Mouse (Mus musculus): ENCODE measurements around the gene Tubb3.
"Not testable (repeated sequence)": the region's sequence is repeated elsewhere in the genome, so short reads cannot be mapped to it uniquely, and the experiment has no call there.

The Tubb3 gene

GRCm38 (mm10) chr8:123431616-123432365 is 20.6 kb downstream of the Tubb3 start:
- in situ Hi-C loops (cut with MboI) = no loop called here

GRCm38 (mm10) chr8:123432381-123432780 is 21.2 kb downstream of the Tubb3 start:
- in situ Hi-C loops (cut with MboI) = no loop called here

- in situ Hi-C loops (cut with MboI) = not testable (repeated sequence)
Observed at GRCm38 (mm10) chr8:123433241-123433974, 22.2 kb downstream of the Tubb3 start.

- in situ Hi-C loops (cut with MboI) = no loop called here
Observed at GRCm38 (mm10) chr8:123441788-123442187, 30.6 kb downstream of the Tubb3 start.

- in situ Hi-C loops (cut with MboI) = no loop called here
Observed at GRCm38 (mm10) chr8:123442351-123442750, 31.1 kb downstream of the Tubb3 start.

- in situ Hi-C loops (cut with MboI) = no loop called here
Observed at GRCm38 (mm10) chr8:123442871-123443575, 31.8 kb downstream of the Tubb3 start.

- in situ Hi-C loops (cut with MboI) = no loop called here
Observed at GRCm38 (mm10) chr8:123443576-123443921, 32.3 kb downstream of the Tubb3 start.

GRCm38 (mm10) chr8:123444131-123444530 is 32.9 kb downstream of the Tubb3 start:
- in situ Hi-C loops (cut with MboI) = no loop called here

- in situ Hi-C loops (cut with MboI) = no loop called here
Observed at GRCm38 (mm10) chr8:123445981-123446380, 34.8 kb downstream of the Tubb3 start.

GRCm38 (mm10) chr8:123446799-123447198 is 35.6 kb downstream of the Tubb3 start:
- in situ Hi-C loops (cut with MboI) = no loop called here

- in situ Hi-C loops (cut with MboI) = no loop called here
Observed at GRCm38 (mm10) chr8:123450783-123451182, 39.6 kb downstream of the Tubb3 start.

- in situ Hi-C loops (cut with MboI) = not testable (repeated sequence)
Observed at GRCm38 (mm10) chr8:123451747-123452146, 40.5 kb downstream of the Tubb3 start.

GRCm38 (mm10) chr8:123452149-123452548 is 40.9 kb downstream of the Tubb3 start:
- in situ Hi-C loops (cut with MboI) = no loop called here

- in situ Hi-C loops (cut with MboI) = no loop called here
Observed at GRCm38 (mm10) chr8:123453291-123453690, 42.1 kb downstream of the Tubb3 start.

GRCm38 (mm10) chr8:123453951-123454350 is 42.7 kb downstream of the Tubb3 start:
- in situ Hi-C loops (cut with MboI) = no loop called here

GRCm38 (mm10) chr8:123454559-123454958 is 43.3 kb downstream of the Tubb3 start:
- in situ Hi-C loops (cut with MboI) = no loop called here

- in situ Hi-C loops (cut with MboI) = no loop called here
Observed at GRCm38 (mm10) chr8:123463651-123464050, 52.4 kb downstream of the Tubb3 start.

- in situ Hi-C loops (cut with MboI) = no loop called here
Observed at GRCm38 (mm10) chr8:123467476-123467875, 56.3 kb downstream of the Tubb3 start.
